Mouse (Mus musculus) testis, postnatal 14 days (tissue): ENCODE results near the gene Slc9a1.

ENCODE experiments used
- DNase-seq: peaks from one replicate; pipeline ENCODE4 v3.0.0; 2021; ENCODE audit warnings: low spot score

Gene Slc9a1

GRCm38 (mm10) chr4:133439460-133440376 is 70.2 kb downstream of the Slc9a1 start:
- DNase-seq, result no peak

DNA sequence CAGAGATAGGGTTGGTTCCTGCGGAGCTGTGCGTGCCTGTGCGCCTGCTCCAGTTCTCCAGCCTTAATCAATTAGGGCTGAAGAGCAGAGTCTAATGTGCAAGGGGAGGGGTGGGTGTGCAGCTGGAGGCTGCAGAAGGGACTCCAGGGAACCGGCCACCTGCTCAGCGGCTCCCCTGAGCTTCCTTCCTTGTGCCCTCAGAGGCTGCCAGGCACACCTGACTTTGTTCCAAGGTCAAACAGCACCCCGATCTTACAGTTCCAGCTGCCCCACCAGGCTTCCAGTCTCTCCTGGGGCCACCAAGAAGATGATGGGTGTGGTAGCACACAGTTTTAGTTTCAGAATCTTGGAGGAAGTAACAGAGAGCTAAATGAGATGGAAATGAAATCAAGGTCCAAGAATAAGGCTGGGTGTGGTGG is 70.9 kb downstream of the Slc9a1 start:
- DNase-seq, result no peak

GRCm38 (mm10) chr4:133442194-133442593 is 72.7 kb downstream of the Slc9a1 start:
- DNase-seq, result no peak

DNA sequence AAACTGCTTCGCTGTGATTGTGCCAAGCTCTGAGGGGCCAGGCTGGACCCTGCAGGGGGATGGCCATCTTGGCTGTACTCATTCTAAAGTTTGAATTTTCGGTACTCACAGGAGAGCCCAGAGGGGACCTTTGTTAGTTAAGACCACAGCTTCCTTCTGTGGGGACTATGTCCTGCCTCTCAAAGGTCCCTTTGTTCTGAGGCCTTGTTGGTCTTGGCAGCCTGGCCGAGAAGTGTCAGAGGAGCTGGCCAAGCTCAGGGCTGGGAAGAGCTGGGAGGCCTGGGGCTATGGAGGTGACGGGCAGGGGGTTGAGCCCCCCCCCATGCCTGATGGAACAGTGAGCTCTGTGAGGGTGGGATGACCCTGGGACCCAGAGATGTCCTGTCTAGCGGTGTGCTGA is 73.6 kb downstream of the Slc9a1 start:
- no peak for DNase-seq

DNA sequence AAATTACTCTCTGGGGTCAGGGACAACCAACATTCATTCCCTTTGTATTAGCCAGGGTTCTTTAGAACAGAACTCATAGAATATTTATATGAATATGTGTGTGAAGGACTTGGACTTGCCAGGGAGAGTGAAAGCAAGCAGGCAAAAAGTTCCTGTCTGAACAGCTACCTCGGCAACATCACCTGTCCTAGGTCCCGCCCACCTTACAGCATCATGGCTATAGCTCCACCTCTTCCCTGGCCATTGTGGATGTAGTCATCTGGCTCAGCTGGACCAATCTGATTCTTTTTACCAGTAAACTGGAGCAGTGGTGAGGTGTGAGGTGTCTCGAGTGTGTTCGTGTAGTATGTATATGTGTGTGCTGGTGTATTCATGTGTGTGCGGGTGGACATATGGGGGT is 76.2 kb downstream of the Slc9a1 start:
- DNase-seq, result no peak

DNA sequence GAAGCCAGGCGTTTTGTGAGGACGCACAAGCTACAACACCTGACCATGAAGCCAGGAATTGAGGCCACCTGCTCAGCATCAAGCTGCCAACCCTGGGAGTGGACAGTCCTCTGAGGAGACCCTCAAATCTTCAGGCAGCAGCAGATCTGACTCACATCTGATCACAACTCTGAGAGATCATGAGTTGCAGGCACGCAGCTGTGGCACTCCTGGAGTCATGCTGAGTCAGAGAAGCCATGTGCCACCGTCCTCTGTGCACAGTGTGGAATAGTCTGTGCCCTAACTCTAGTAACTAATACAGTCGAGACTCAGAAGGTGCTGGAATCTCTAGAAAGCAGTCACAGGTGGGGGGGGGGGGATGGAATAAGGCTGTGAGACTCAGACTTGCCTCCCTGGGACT is 77.9 kb downstream of the Slc9a1 start:
- DNase-seq, result no peak

DNA sequence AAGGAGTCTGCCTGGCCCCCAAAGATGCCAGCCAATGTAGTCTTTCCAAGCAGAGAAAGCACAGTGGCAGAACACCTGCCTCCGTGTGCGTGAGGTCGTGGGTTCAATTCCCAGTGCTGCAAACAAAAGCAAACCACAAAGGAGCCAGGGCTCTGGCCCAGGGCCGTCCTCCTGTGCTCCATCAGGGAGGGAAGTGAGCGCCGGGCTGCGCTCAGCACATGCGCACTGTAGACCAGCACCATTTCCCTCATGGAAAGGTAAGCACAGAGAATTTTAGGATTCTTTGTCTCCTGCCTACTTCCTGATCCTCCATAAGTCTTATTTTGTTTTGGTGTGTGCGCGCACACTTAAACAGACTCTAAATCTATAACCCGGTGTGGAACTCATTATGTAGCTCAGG is 78.5 kb downstream of the Slc9a1 start:
- DNase-seq, result no peak

DNA sequence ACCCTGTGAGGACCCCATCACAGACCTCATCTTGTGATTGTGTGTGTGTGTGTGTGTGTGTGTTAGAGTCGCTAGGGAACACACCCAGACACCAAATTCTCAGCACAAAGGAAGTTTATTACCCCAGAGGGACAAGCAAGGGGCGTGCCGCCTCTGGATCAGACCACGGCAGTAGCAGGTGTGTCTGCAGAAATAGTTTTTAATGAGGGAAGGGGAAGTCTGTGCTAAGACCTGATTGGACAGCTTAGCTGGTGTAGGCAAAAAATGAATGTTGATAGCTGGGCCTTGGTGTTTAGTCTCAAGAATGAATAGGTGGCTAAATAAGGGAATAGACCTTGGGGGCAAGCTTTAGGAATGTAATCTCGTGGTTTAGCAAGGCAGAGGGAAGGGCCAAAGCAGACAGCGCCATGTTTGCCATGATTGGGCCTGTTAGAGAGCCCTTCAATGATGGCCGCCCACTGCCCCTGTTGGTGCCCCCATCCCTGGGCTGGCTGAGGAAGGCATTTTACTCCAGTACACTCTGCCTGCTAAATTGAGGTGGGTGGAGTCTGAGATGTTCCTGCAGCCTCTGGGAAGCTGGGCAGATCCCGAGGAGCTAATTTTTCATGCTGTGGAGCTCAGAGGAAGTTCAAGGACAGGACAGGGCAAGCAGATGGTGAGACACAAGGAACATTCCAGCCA is 79.3 kb downstream of the Slc9a1 start:
- DNase-seq, result no peak

DNA sequence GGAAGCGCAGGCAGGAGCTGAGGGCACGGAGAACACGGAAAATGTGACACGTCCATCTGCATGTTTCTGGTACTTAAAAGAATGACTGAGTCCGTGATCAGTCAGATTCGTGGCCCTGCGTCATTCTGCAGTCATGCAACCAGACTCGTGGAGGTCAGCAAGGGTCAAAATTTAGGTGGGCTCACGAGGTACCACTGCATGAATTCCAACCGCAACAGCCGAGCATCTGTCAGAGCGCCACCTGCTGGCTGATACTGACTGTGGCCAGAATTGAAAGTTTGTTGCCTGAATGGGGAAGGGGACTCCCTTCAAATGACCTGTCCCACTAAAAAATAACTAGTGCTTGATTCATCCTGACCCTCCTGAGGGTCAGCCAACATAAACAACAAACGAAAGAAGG is 80.2 kb downstream of the Slc9a1 start:
- peak; percentile 38 for DNase-seq

GRCm38 (mm10) chr4:133451536-133451935 is 82.0 kb downstream of the Slc9a1 start:
- DNase-seq, result peak; percentile 74

- DNase-seq, result no peak
Observed at GRCm38 (mm10) chr4:133452433-133452832, 82.9 kb downstream of the Slc9a1 start.

DNA sequence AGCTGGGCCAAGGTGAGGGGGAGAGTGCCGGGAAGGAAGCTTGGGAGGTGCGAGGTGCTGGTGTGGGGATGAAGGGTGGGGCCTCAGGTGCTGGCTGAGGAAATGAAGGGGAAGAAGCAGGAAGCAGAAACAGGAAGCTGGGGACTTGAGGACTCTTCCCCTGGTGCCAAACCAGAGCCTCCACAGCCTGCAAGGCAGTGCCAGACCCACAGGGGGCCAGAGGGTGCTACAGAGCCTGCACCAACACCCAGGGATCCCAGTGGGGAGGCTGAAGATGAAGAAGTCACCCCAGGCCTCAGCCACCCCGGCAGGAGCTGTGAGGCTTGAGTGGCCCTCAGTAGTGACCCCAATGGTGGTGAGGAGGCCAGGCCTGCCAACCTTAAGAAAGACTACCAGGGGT is 88.5 kb downstream of the Slc9a1 start:
- DNase-seq, result no peak

GRCm38 (mm10) chr4:133460006-133460405 is 90.5 kb downstream of the Slc9a1 start:
- DNase-seq, result no peak

DNA sequence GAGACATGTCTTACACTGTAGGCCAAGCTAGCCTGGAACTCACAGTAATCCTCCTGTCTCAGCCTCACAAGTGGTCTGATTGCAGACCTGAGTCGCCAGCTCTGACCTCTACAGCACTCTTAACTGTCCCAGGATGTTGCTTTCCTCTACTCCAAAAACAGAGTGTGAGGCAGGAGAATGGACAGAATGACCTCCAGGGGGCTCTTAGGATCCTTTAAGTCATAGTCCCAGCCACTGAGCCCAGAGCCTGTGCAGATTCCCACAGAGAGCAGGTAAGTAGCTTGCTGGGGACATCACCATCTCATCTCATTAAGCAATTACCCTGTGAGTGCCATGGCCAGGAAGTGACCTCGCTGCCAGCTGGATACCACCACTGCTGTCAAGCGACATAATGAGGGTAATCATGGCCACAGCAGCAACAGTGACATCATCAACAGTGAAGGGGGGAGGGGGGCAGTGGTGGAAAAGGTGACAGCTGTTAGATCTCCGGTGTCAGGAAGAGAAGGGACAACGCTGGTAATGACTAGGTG is 91.4 kb downstream of the Slc9a1 start:
- DNase-seq, result no peak

DNA sequence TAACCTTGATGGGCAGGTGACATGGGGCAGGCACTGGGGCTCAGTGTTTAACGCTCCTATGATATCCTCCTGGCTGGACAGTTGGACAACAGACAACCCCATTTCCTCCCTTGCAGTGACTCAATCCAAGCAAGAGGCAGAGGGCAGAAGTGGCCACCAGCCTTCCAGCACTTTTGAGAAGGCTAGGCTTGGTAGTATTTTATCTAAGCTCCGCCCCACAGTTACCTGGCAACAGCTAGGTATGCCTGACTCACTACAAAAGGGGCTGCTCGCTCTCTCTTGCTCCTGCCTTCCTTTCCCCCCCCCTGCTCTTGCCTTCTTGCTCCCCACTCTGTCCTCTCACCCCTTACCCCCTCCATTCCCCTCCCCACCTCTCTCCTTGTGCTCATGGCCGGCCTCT is 91.9 kb downstream of the Slc9a1 start:
- no peak for DNase-seq

DNA sequence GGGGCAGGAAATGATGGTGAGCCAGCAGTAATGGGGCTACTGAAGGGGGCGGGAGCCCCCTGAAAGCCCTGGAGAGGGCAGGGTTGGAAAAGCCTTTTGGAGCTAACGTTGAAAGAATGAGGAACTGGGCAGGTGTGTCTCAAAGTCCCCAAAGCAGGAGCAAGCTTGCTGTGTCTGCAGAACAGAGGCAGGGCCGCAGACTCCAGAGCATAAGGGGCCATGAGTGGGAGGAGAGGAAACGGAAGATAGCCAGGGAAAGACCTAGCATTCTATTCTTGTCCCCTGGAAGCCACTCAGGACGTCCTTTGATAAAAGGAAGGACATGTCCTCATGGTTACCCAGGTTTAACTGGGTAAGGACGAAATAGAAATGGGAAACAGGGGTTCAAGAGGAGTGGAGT is 93.7 kb downstream of the Slc9a1 start:
- no peak for DNase-seq

- peak; percentile 74 for DNase-seq
Observed at GRCm38 (mm10) chr4:133468080-133468479, 98.6 kb downstream of the Slc9a1 start.

DNA sequence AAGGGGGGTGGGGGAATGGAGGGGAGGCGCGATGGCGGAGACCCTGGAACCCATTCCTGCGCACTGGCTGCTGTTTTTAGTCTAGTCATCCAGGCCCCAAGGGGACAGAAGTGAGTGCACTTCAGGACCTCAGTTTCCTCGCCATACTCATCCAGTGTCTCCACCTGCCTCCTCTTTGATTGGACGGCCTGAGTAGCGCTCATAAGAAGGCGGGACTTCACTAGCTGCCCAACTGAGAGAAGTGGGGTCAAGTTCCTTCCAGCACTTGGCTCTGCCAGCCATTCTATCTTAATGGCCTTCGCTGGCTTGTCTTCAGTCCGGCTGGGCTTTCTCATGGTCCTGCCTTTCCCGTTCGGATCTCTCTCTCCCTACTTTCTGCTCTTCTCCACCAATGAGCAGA is 99.6 kb downstream of the Slc9a1 start:
- DNase-seq, result no peak

GRCm38 (mm10) chr4:133471135-133471821 is 101.8 kb downstream of the Slc9a1 start:
- no peak for DNase-seq
